Mouse (Mus musculus) embryonic facial prominence, embryonic 12.5 days (tissue): ENCODE measurements at regions not wholly inside any gene's neighbourhood (a gene's known extent, or its start where the extent isn't known, plus 50 kb on each side); places are given as distances from the start of the nearest gene placed in this dataset. TPM values are rescaled to one million over a fixed set of nuclear protein-coding genes. Genes with fewer than 3 reads are reported as not detected.
"Not testable (repeated sequence)": the region's sequence is repeated elsewhere in the genome, so short reads cannot be mapped to it uniquely, and the experiment has no call there.

Experiments
- ATAC-seq: fragments of 200-750 bp; cut with Nextera tagmentation; 2 replicates; pipeline ENCODE4 v1.8.0; 2017; ENCODE audit not compliant: insufficient number of reproducible peaks, insufficient read depth, low FRiP score, low TSS enrichment
- H3K27ac ChIP-seq: fragments of 300-500 bp; sonication (generic); 2 replicates; pipeline ENCODE4 v1.5.1; 2016; ENCODE audit warnings: mild to moderate bottlenecking
- H3K27me3 ChIP-seq: fragments of 300-500 bp; sonication (generic); 2 replicates; pipeline ENCODE4 v1.6.1; 2016; ENCODE audit warnings: mild to moderate bottlenecking, moderate library complexity
- H3K36me3 ChIP-seq: fragments of 300-500 bp; sonication (generic); 2 replicates; pipeline ENCODE4 v1.6.1; 2016; ENCODE audit warnings: mild to moderate bottlenecking
- H3K4me1 ChIP-seq: fragments of 300-500 bp; sonication (generic); 2 replicates; pipeline ENCODE4 v1.6.1; 2016
- H3K4me2 ChIP-seq: fragments of 300-500 bp; sonication (generic); replicated peaks from 2 replicates; pipeline ENCODE4 v1.6.1; 2016; ENCODE audit warnings: mild to moderate bottlenecking, moderate library complexity
- H3K4me3 ChIP-seq: fragments of 300-500 bp; sonication (generic); 2 replicates; pipeline ENCODE4 v1.5.1; 2016; ENCODE audit warnings: mild to moderate bottlenecking
- H3K9ac ChIP-seq: fragments of 300-500 bp; sonication (generic); 2 replicates; pipeline ENCODE4 v1.6.1; 2016; ENCODE audit warnings: mild to moderate bottlenecking, moderate library complexity
- H3K9me3 ChIP-seq: fragments of 300-500 bp; sonication (generic); 2 replicates; pipeline ENCODE4 v1.6.1; 2016; ENCODE audit warnings: mild to moderate bottlenecking, moderate library complexity
- WGBS: fragments of 180-500 bp; shearing (Covaris S2); methylation state at CpG from one replicate; pipeline ENCODE4 v1.1.7; 2016; 5-methylcytosine and 5-hydroxymethylcytosine counted together
- microRNA-seq: library from miRNA; unstranded; fragments of <30 nt; microRNA quantifications from one replicate; pipeline ENCODE4, GENCODE M21; 2017

DNA sequence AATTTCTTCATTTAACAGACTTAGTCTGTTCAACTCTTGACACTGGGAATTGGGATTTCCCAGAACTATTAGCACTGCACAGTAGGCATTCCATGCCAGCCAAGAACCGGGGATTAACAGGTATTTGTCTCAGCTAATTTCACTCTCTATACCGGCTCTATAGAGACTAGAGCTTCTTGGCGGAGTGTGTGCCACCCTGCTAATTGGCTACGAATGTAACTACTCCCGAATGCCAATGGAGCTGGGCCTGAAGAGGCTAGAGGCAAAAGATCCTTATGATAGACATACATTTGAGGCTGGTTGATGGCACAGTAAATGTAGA, 216.0 kb upstream of the Arx start:
- no peak overlapping the region for H3K27ac ChIP-seq
- ATAC-seq: no peak
- no peaks in the 10 kb centered on the region for H3K4me1 ChIP-seq
- H3K9me3 ChIP-seq: no peaks in the 10 kb centered on the region
- 43% methylated on average over 5 of the region's 5 CpGs for WGBS
- no peak overlapping the region for H3K9ac ChIP-seq
- H3K4me2 ChIP-seq: no peak overlapping the region
- H3K4me3 ChIP-seq: no peak overlapping the region
- no peaks in the 10 kb centered on the region for H3K27me3 ChIP-seq
- H3K36me3 ChIP-seq: no peaks in the 10 kb centered on the region

DNA sequence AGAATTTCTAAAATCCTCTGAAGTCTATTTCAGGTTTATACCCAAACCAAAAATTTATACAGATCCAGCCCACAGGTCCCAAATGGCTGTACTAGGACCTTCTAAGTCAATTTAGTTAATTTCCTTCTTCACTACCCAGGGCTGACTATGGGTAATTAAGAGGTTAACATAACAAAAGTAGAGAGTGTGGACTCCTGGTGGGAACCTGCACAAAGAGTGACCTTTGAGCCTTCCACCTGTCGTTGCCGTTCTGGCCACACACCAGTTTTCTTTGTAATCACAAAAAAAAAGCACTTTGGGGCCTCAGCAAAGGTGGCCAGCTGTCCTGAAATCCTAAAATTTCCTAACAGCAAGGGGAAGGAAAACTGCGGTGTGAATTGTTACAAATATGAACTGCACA, 197.3 kb upstream of the Arx start:
- no peak for ATAC-seq
- Histone ChIP-seq H3K27me3 (no peaks in the 10 kb centered on the region), H3K9ac (no peak overlapping the region), H3K27ac (no peak overlapping the region), H3K36me3 (no peaks in the 10 kb centered on the region), H3K4me2 (no peak overlapping the region), H3K9me3 (no peaks in the 10 kb centered on the region), H3K4me3 (no peak overlapping the region), H3K4me1 (no peaks in the 10 kb centered on the region)
- 27% methylated on average over 3 of the region's 3 CpGs for WGBS

DNA sequence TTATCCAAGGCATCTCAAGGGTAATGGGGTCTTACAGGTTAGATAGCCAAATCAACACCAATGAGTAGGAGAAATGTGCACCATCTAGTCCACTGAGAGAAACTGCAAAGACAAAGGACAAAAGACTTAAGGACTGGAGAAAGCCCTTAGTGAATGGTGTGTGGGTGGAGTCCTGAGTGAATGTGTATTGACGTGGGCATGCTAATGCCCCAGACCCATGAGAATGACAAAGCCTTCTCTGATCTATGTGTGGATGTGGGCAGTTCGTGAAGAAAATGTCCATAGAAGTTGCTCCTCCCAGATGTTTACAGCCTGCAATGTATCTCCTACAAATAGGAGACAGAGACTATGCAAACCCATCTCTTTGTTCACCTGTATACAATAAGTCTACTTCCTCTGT, 188.7 kb upstream of the Arx start:
- Histone ChIP-seq H3K27me3 (no peaks in the 10 kb centered on the region), H3K9ac (no peak overlapping the region)
- 79% methylated on average over 2 of the region's 2 CpGs for WGBS

DNA sequence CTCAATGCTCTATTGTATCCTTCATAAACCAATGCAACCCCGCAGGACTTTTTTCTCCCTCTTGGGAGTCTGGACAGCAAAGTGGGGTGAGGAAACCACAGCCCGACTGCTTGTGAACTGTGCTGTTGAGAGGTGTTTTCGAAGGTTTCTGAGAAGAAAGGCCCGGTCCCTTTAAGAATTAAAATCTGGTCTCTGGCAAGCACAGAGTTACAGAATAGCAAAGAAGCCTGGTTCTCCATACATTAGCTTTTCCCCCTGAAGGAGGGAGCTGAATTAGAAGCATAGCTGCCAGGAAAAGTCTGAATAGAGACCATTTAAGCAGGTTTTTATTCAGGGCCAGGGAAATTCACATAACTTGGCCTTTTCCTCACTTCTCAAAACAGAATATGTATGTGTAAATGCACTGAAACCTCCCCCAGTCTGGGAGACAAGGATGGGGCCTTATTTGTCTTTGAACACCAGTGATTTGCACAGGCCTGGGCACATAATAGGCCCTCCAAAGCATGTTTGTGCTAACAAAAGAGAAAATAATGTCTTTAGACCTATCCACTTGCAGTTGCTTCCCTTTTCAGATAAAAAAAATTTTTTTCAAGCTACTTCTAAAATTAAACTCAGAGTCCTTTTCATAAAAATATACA, 178.2 kb upstream of the Arx start:
- Histone ChIP-seq H3K9ac (no peak overlapping the region), H3K4me3 (no peak overlapping the region), H3K27me3 (no peaks in the 10 kb centered on the region), H3K36me3 (no peaks in the 10 kb centered on the region), H3K4me2 (no peak overlapping the region), H3K4me1 (no peaks in the 10 kb centered on the region), H3K9me3 (no peaks in the 10 kb centered on the region), H3K27ac (no peak overlapping the region)
- WGBS: 56% methylated on average over 4 of the region's 4 CpGs
- ATAC-seq: no peak

More for the DNA sequence above, 188.7 kb upstream of the Arx start:
- Histone ChIP-seq H3K27ac (no peak overlapping the region), H3K4me1 (no peaks in the 10 kb centered on the region), H3K4me2 (no peak overlapping the region), H3K36me3 (no peaks in the 10 kb centered on the region), H3K9me3 (no peaks in the 10 kb centered on the region), H3K4me3 (no peak overlapping the region)
- no peak for ATAC-seq

DNA sequence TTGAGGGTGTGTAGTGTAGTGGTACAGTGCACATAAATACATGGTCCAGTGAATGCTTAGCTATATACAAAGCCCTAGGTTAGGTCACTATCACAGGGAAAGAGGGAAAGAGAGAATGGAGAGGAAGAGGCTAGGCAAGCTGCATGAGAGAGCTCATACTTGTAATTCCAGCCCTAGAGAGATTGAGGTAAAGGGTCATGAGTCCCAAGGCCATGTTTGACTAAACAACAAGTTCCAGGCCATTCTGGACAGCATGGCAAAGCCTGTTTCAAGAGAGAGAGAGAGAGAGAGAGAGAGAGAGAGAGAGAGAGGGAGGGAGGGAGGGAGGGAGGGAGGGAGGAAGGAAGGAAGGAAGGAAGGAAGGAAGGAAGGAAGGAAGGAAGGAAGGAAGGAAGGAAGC, 131.9 kb upstream of the Arx start:
- not testable (repeated sequence) for H3K4me2 ChIP-seq, ATAC-seq, H3K4me1 ChIP-seq, H3K9ac ChIP-seq, H3K36me3 ChIP-seq, H3K27me3 ChIP-seq, H3K27ac ChIP-seq, H3K4me3 ChIP-seq, H3K9me3 ChIP-seq

DNA sequence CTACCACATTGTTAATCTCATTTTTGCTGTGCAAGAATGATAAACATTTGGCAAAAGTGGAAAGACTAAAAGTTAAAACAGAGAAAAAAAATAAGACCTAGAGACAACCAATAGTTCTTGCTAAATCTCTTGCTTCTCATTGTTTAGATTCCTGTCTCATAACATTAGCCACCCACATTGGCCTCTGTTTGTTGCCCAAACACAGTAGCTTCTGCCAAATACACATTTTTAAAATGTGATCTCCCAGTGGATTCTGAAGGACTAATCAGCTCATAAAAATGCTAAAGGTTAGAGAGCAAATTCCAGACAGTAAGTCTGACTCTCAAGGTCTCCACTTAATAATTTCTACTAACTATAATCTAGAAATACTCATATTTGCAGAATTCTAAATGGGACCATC, 127.1 kb upstream of the Arx start:
- H3K4me3 ChIP-seq: no peak overlapping the region
- no peak overlapping the region for H3K27ac ChIP-seq
- no peaks in the 10 kb centered on the region for H3K27me3 ChIP-seq
- no peaks in the 10 kb centered on the region for H3K36me3 ChIP-seq
- H3K4me2 ChIP-seq: no peak overlapping the region
- no peaks in the 10 kb centered on the region for H3K9me3 ChIP-seq
- H3K9ac ChIP-seq: no peak overlapping the region
- no peak for ATAC-seq
- H3K4me1 ChIP-seq: no peaks in the 10 kb centered on the region

DNA sequence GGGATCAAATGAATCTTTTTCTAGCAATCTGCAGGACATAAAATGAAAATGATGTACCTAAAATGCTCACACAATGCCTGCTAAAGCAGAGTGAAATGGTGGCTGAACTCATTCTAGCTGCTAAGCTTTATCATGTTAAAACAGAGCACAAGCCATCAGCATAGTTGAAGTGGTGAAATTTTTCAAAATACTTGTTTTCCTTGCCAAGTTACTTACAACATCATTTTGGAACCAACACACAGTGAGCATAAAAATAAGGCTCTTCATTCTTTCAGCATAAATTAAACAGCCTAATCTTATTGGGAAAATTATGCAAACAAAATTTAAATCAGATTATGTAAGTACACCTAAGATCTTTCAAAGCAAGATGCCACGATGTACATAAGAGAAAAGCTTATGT, 125.3 kb upstream of the Arx start:
- H3K36me3 ChIP-seq: no peaks in the 10 kb centered on the region
- no peak overlapping the region for H3K4me2 ChIP-seq
- no peaks in the 10 kb centered on the region for H3K27me3 ChIP-seq
- ATAC-seq: no peak
- no peak overlapping the region for H3K9ac ChIP-seq
- no peaks in the 10 kb centered on the region for H3K4me1 ChIP-seq
- no peaks in the 10 kb centered on the region for H3K9me3 ChIP-seq
- no peak overlapping the region for H3K4me3 ChIP-seq
- WGBS: 48% methylated on average over 1 of the region's 1 CpGs
- H3K27ac ChIP-seq: no peak overlapping the region

Small RNAs in the stretch of these regions (microRNA-seq; reads per million reads assigned to microRNA genes)
- not detected for gene Gm24973
